Mouse (Mus musculus): ENCODE results near the gene Vmn2r88. TPM values are rescaled to one million over a fixed set of nuclear protein-coding genes. Genes with fewer than 3 reads are reported as not detected.
"Not testable (repeated sequence)": the region's sequence is repeated elsewhere in the genome, so short reads cannot be mapped to it uniquely, and the experiment has no call there.

Gene Vmn2r88
- polyA plus RNA-seq (2015; fragmentation: Nextera tagmentation; extraction: Ambion mirVana), result not detected in 2 replicates

DNA sequence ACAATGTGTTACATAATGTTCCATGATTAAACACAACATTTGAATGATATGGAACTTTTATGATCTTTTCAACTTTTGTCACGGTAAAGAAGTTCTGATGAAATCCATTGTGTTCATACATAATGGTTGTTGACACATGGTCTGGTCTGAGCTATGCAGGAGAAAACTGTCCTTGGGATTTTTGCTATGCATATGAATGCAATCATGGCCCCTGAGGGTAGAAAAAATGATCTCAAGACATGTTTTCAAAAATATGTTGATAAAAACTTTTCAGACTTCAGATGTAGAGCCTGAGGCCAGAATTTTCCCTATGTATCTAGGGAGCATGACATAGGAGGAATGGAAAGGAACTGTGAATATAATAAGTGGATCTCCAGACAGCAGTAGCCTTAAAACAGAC is at the start of gene Vmn2r88:
Vmn2r88 (plus strand) TSS at position 301 of the 400 bp plus-strand sequence.
- no peak within 1 kb of the TSS for H3K9ac ChIP-seq
- no peaks in the 10 kb centered on the region for H3K27me3 ChIP-seq
- no peak within 1 kb of the TSS for H3K27ac ChIP-seq
- H3K4me3 ChIP-seq, result no peak within 1 kb of the TSS
- H3K4me2 ChIP-seq, result no peak within 1 kb of the TSS
- WGBS, result 81% methylated on average over 1 of the region's 1 CpGs
- H3K4me1 ChIP-seq, result no peaks in the 10 kb centered on the region
- no peak for ATAC-seq (ENCODE audit: insufficient number of reproducible peaks, insufficient read depth, low FRiP score, low TSS enrichment, low read depth)
- H3K36me3 ChIP-seq, result no peaks in the 10 kb centered on the region
- no peaks in the 10 kb centered on the region for H3K9me3 ChIP-seq

DNA sequence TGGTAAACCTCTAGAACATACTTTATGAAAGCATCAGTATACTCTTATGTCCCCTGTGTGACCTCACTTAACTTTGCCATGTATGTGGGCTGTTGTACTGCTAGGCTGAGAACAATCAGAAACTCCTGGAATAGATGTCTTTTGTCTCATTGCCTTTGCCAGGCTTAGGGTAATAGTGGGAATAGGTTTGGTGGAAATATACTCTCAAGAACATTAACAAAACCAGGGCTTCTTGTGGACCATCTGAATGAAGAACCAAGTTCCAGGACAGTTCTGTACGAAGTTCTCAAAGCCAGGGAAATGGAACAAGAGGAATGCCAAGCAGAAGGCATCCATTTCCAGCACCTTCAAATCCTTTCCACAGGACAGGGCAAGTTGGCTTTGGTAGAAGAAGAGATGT is 49.2 kb upstream of the Vmn2r88 start, which contains the start of gene Gm7247:
Gm7247 (plus strand) TSS at position 301 of the 400 bp plus-strand sequence.
- no peak within 1 kb of the TSS for H3K4me3 ChIP-seq
- no peaks in the 10 kb centered on the region for H3K4me1 ChIP-seq
- peaks cover 24% of the 10 kb centered on the region for H3K27me3 ChIP-seq
- 81% methylated on average over 1 of the region's 1 CpGs for WGBS
- no peak within 1 kb of the TSS for H3K9ac ChIP-seq
- ATAC-seq (ENCODE audit: insufficient number of reproducible peaks, insufficient read depth, low FRiP score, low TSS enrichment, low read depth), result no peak
- no peak within 1 kb of the TSS for H3K4me2 ChIP-seq
- H3K27ac ChIP-seq, result no peak within 1 kb of the TSS
- no peaks in the 10 kb centered on the region for H3K9me3 ChIP-seq
- no peaks in the 10 kb centered on the region for H3K36me3 ChIP-seq

DNA sequence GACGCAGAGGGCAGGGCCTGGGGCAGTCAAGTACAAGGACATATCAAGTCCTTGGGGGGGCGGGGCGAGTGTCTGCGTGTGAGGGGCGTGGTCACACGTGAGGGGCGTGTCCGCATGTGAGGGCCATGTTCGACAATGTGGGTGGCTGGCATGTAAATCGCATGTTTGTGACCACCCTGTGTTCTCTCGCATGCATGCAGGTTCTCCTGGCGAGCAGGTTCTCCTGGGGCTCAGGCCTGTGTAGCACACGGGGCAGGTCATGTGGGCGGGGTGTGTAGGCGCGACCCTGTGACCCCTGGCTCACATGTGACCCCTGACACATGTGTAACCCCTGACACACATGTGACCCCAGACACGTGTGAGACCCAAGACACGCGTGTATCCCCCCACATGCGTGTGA is 27.8 kb upstream of the Vmn2r88 start:
- no peak overlapping the region for H3K9ac ChIP-seq
- peaks cover 19% of the 10 kb centered on the region; the same call in 1 of the 2 replicates for H3K9me3 ChIP-seq
- H3K27me3 ChIP-seq, result no peaks in the 10 kb centered on the region
- WGBS, result 95% methylated on average over 20 of the region's 20 CpGs
- H3K4me2 ChIP-seq, result no peak overlapping the region
- no peak overlapping the region for H3K4me3 ChIP-seq
- no peak for ATAC-seq (ENCODE audit: insufficient number of reproducible peaks, insufficient read depth, low FRiP score, low TSS enrichment, low read depth)
- H3K27ac ChIP-seq, result no peak overlapping the region
- no peaks in the 10 kb centered on the region for H3K4me1 ChIP-seq
- no peaks in the 10 kb centered on the region for H3K36me3 ChIP-seq

DNA sequence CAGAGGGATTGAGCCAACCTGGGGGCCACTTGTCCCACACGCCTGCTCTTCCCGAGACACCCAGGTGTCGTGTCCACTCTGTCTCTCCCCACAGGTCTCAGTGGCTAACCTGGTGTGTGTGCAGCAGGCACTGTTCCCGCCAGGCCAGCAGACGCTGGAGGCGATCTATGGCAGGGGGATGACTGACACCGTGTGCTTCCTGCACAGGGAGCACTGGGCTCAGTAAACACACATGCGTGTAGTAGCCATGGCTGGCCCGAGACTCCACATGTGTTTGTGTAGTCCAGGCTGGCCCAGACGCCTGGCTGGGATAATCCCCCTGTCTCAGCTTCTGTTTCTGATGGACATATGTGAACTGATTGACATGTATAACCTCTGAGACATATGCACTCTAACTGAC is 26.3 kb upstream of the Vmn2r88 start:
- Histone ChIP-seq H3K9me3 (peaks cover 19% of the 10 kb centered on the region; the same call in 1 of the 2 replicates), H3K36me3 (no peaks in the 10 kb centered on the region), H3K27ac (no peak overlapping the region), H3K4me1 (no peaks in the 10 kb centered on the region), H3K27me3 (no peaks in the 10 kb centered on the region), H3K4me3 (no peak overlapping the region), H3K4me2 (no peak overlapping the region), H3K9ac (no peak overlapping the region)
- 94% methylated on average over 10 of the region's 10 CpGs for WGBS
- ATAC-seq (ENCODE audit: insufficient number of reproducible peaks, insufficient read depth, low FRiP score, low TSS enrichment, low read depth), result no peak

DNA sequence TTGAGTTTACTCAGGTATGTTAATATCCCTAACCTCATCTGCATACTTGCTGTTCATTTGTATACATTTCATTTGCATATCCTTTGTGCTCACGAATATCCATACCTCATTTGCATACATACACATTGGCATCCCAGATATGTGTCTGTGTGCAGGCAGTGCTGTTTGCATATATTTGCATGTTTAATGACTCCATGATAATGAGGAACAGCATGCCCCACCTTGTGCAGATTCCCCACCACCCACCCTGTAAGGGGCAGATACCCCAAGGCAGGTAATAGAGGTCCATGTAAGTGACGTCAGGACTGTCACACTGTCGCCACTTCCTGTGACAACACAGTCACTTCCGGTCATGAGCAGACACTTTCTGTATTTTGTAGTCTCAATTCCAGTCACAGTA is 24.9 kb upstream of the Vmn2r88 start:
- H3K27me3 ChIP-seq, result no peaks in the 10 kb centered on the region
- no peak overlapping the region for H3K9ac ChIP-seq
- 89% methylated on average over 4 of the region's 4 CpGs for WGBS
- no peaks in the 10 kb centered on the region for H3K36me3 ChIP-seq
- peaks cover 19% of the 10 kb centered on the region; the same call in 1 of the 2 replicates for H3K9me3 ChIP-seq
- H3K4me3 ChIP-seq, result no peak overlapping the region
- no peak for ATAC-seq (ENCODE audit: insufficient number of reproducible peaks, insufficient read depth, low FRiP score, low TSS enrichment, low read depth)
- no peak overlapping the region for H3K27ac ChIP-seq
- no peak overlapping the region for H3K4me2 ChIP-seq
- no peaks in the 10 kb centered on the region for H3K4me1 ChIP-seq

DNA sequence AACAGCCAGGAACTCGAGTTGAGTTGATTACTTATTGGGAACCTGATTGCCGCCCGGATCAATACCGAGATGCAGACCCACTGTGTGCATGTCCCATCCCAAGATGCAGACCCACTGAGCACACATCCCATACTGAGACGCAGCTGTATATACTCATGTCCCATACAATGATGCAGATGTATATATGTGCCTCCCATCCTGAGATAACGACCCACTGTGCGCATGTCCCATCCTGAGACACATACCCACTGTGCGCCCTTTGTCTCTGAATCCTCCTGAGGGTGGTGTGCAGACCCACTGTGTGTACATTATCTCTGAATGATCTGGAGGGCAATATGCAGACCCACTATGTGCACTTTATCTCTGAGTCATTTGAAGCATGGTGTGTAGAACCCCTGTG is 22.9 kb upstream of the Vmn2r88 start:
- no peak for ATAC-seq (ENCODE audit: insufficient number of reproducible peaks, insufficient read depth, low FRiP score, low TSS enrichment, low read depth)

DNA sequence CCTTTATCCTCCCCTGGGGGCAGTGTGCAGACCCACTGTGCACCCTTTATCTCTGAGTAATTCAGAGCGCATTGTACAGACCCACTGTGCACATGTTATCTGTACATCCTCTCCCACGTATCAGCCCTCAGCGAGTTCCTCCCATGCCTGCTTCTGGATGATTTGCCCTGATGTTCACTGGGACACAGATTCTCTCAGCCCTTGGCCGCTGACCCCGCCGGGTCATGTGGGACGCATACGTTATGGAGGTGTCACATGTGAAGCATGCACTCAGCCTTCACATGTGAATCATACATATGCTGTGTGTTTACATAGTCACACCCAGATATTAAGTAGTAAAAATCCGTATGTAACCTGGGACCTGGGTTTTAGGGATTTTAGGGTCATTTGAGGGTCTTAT is 22.4 kb upstream of the Vmn2r88 start:
- H3K27ac ChIP-seq, result no peak overlapping the region
- H3K27me3 ChIP-seq, result no peaks in the 10 kb centered on the region
- no peak overlapping the region for H3K4me2 ChIP-seq
- WGBS, result 96% methylated on average over 9 of the region's 9 CpGs
- H3K9ac ChIP-seq, result no peak overlapping the region
- no peaks in the 10 kb centered on the region for H3K4me1 ChIP-seq
- ATAC-seq (ENCODE audit: insufficient number of reproducible peaks, insufficient read depth, low FRiP score, low TSS enrichment, low read depth), result no peak
- no peaks in the 10 kb centered on the region for H3K36me3 ChIP-seq
- 0 out of 2 replicates have a peak, but pooled peaks cover 12% of the 10 kb centered on the region for H3K9me3 ChIP-seq
- H3K4me3 ChIP-seq, result no peak overlapping the region

More for the DNA sequence above, 22.9 kb upstream of the Vmn2r88 start:
- Histone ChIP-seq H3K9ac (no peak overlapping the region), H3K27ac (no peak overlapping the region), H3K4me2 (no peak overlapping the region), H3K4me3 (no peak overlapping the region), H3K4me1 (no peaks in the 10 kb centered on the region), H3K27me3 (no peaks in the 10 kb centered on the region), H3K9me3 (peaks cover 16% of the 10 kb centered on the region; the same call in 1 of the 2 replicates), H3K36me3 (no peaks in the 10 kb centered on the region)
- 93% methylated on average over 8 of the region's 8 CpGs for WGBS

DNA sequence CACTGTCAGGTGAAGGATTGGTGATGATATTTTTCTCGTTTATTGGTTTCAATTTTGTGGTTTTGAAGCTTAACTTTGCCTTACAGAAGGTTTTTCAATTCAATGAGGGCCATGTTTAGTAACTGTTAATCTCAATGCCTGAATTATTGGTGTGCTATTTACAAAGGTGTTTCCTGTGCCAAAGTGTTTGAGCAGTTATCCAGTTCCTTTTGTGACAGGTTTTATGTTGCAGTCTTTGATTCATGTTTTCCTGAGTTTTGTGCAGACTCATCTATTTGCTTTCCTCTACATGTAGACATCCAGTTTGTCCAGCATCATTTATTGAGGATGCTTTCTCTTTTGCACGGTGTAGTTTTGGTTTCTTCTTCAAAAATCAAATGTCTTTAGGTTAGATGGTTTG is 13.3 kb downstream of the Vmn2r88 start:
- no peaks in the 10 kb centered on the region for H3K9me3 ChIP-seq
- H3K27me3 ChIP-seq, result no peaks in the 10 kb centered on the region
- H3K27ac ChIP-seq, result no peak overlapping the region
- H3K4me3 ChIP-seq, result no peak overlapping the region
- no peaks in the 10 kb centered on the region for H3K36me3 ChIP-seq
- ATAC-seq (ENCODE audit: insufficient number of reproducible peaks, insufficient read depth, low FRiP score, low TSS enrichment, low read depth), result no peak
- WGBS, result 64% methylated on average over 2 of the region's 2 CpGs
- no peaks in the 10 kb centered on the region for H3K4me1 ChIP-seq
- H3K9ac ChIP-seq, result no peak overlapping the region
- no peak overlapping the region for H3K4me2 ChIP-seq

DNA sequence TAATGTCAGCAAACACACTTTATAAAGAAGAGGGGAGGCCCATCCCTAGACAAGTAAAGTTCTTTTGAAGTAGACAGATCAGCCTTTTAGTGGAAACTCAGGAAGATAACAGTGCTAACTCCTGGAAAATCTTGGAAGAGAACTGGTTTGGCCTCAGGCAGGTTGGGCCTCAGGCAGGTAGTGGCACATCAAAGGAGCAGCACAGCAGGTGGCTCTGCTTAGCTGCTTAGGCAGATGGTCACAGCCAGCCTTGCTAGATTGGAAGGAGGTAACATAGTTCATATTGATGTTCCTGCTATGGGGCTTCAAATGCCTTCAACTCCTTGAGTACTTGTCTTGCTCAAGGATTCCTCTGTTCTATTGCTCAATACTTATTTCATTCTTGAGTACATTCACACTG is 19.5 kb downstream of the Vmn2r88 start:
- H3K4me3 ChIP-seq; ATAC-seq (ENCODE audit: insufficient number of reproducible peaks, insufficient read depth, low FRiP score, low TSS enrichment, low read depth); H3K36me3 ChIP-seq; H3K27me3 ChIP-seq; H3K27ac ChIP-seq; H3K9ac ChIP-seq; H3K9me3 ChIP-seq; H3K4me1 ChIP-seq; H3K4me2 ChIP-seq: not testable (repeated sequence)

DNA sequence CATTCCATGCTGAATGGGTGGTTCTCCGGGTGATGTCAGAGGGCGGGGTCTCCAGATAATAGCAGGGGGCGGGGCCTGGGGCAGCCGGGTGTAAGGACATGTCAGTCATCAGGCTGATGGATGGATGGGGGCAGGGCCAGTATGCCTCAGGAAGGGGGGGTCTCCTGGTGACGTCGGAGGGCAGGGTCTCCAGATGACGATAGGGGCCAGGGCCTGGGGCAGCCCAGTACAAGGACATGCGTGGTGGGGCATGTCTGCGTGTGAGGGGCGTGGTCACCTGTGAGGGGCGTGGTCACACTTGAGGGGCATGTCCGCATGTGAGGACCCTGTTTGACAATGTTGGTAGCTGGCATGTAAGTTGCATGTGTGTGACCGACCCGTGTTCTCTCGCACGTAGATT is 23.9 kb downstream of the Vmn2r88 start:
- peak; percentile 56 for ATAC-seq (ENCODE audit: insufficient number of reproducible peaks, insufficient read depth, low FRiP score, low TSS enrichment, low read depth)
- H3K4me1 ChIP-seq, result no peaks in the 10 kb centered on the region
- H3K9me3 ChIP-seq, result peaks cover 12% of the 10 kb centered on the region
- no peak overlapping the region for H3K4me2 ChIP-seq
- no peak overlapping the region for H3K27ac ChIP-seq
- no peaks in the 10 kb centered on the region for H3K27me3 ChIP-seq
- H3K36me3 ChIP-seq, result no peaks in the 10 kb centered on the region
- no peak overlapping the region for H3K9ac ChIP-seq
- H3K4me3 ChIP-seq, result no peak overlapping the region
- 93% methylated on average over 16 of the region's 16 CpGs for WGBS

DNA sequence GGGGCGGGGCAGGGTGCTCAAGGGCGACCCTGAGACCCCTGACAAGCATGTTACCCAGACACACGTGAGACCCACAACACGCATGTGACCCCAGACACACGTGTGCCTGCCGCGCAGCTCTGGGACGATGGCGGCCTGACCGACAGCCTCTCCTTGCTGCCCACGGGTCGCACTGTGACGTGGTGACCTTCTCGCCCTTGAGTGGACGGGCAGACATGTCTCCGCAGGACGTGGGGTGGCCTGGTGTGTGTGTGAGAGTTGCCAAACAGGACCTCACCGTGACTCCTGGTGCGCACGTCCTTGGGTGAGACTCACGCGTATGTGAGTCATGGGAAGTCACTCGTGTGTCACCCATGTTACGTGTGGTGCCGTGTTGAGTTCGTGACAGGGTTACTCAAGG is 24.4 kb downstream of the Vmn2r88 start:
- 98% methylated on average over 26 of the region's 26 CpGs for WGBS

DNA sequence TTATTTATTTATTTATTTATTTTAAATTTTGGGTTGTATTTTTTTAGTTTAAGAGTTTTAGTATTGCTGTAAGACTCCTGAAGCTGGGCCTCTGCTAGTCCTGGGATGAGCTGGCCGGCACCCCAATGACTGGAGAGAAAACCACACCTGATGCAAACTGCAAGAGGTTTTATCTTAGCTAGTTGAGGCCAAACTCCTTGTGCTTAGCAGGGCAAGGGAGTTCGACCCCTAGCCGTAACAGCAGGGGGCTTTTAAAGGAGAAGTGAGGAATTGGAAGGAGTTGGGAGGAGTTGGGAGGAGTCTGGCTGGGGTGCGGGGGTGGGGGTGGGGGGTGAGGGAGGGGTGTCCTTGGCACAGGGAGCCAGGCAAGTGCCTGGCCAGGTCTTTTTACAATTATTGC is 28.3 kb downstream of the Vmn2r88 start:
- Histone ChIP-seq H3K27ac (no peak overlapping the region), H3K9me3 (peaks cover 12% of the 10 kb centered on the region), H3K4me1 (no peaks in the 10 kb centered on the region), H3K4me2 (no peak overlapping the region), H3K36me3 (no peaks in the 10 kb centered on the region), H3K27me3 (no peaks in the 10 kb centered on the region), H3K9ac (no peak overlapping the region), H3K4me3 (no peak overlapping the region)
- no peak for ATAC-seq (ENCODE audit: insufficient number of reproducible peaks, insufficient read depth, low FRiP score, low TSS enrichment, low read depth)
- WGBS, result 85% methylated on average over 4 of the region's 4 CpGs

More for the DNA sequence above, 24.4 kb downstream of the Vmn2r88 start:
- Histone ChIP-seq H3K4me2 (no peak overlapping the region), H3K27me3 (no peaks in the 10 kb centered on the region), H3K4me1 (no peaks in the 10 kb centered on the region), H3K27ac (no peak overlapping the region), H3K4me3 (no peak overlapping the region), H3K9ac (no peak overlapping the region), H3K9me3 (peaks cover 12% of the 10 kb centered on the region), H3K36me3 (no peaks in the 10 kb centered on the region)
- ATAC-seq (ENCODE audit: insufficient number of reproducible peaks, insufficient read depth, low FRiP score, low TSS enrichment, low read depth), result peak; percentile 32; the same call in 1 of the 2 replicates

DNA sequence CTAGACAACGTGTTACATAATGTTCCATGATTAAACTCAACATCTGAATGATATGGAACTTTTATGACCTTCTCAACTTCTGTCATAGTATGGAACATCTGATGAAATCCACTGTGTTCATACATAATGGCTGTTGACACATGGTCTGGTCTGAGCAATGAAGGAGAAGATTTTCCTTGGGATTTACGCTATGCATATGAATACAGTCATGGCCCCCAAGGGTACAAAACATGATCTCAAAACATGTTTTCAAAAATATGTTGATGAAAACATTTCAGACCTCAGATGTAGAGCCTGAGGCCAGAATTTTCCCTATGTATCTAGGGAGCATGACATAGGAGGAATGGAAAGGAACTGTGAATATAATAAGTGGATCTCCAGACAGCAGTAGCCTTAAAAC is 40.9 kb downstream of the Vmn2r88 start, which contains the start of gene Vmn2r89:
Vmn2r89 (plus strand) TSS at position 301 of the 400 bp plus-strand sequence.
- H3K36me3 ChIP-seq; H3K4me2 ChIP-seq; H3K27me3 ChIP-seq; H3K9me3 ChIP-seq; H3K27ac ChIP-seq; H3K4me1 ChIP-seq; H3K4me3 ChIP-seq; ATAC-seq (ENCODE audit: insufficient number of reproducible peaks, insufficient read depth, low FRiP score, low TSS enrichment, low read depth); H3K9ac ChIP-seq: not testable (repeated sequence)
- WGBS, result 73% methylated on average over 2 of the region's 2 CpGs
